Mouse (Mus musculus) cerebellum, postnatal 36 days (tissue): Measurements from ENCODE around the gene Gpr83.
"Not testable (repeated sequence)": the region's sequence is repeated elsewhere in the genome, so short reads cannot be mapped to it uniquely, and the experiment has no call there.

ENCODE experiments used
- DNase-seq, 2 experiments: peaks; one replicate each; pipeline ENCODE4 v3.0.0; 2021 to 2022; ENCODE audit warnings: mixed read lengths in 2 of 2

The Gpr83 gene

DNA sequence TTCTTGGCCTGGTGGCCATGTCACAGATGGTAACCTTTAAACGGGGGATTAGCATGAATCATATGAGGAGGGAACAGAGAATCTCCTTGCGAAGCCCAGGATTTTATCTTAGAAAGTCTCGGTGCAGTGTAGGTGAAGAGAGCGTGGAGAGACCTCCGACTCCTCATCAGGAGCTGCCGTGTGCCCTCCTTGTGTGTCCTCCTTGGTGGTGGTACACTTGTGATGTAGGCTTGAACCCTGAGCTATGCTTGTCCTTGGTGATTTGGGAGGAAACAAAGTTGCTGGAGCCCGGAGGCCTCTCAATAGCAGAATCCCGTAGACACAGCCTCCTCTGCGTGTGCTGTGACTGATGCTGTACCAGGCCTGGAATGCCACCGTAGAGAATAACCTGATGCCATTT is 10.8 kb downstream of the Gpr83 start:
- DNase-seq = peak in 1 of 2 experiments; percentile 14

GRCm38 (mm10) chr9:14871536-14871935 is 11.5 kb downstream of the Gpr83 start:
- no peak for DNase-seq

DNA sequence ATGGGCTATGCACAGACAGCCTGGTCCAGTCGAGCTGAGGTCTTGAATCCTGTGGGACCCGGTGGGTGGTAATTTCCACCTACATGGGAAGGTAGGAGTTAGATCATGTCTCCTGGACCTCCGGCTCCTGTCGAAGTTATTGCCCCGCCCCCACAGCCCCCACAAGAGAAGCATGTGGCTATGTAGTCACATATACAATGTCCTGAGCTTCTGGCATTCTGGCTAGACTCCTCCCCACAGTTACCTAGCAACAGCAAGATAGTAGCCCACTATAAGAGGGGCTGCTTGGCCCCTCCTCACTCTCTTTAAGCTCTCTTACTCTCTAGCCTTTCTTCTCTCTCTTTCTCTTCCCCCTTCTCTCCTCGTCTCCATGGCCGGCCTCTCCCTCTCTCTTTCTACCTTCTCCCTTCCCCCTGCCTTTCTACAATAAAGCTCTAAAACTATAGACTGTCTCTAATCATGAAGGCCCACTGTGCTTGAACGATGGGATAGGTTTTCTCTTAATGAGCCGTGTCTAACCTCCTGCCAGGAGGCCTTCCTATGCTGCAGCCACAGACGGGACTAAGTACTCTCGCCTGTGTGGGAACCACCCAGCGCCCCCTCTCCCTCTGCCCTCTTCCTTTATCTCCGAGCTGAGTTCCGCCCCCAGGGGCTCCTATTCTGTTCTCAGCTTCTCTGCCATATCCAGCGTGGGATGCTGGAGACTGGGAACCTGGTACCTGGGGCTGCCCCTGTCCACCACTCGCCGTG is 12.3 kb downstream of the Gpr83 start:
- no peak for DNase-seq

- DNase-seq = no peak
Measured at GRCm38 (mm10) chr9:14875743-14876507, 15.9 kb downstream of the Gpr83 start.

- not testable (repeated sequence) for DNase-seq
Measured at GRCm38 (mm10) chr9:14876566-14876965, 16.6 kb downstream of the Gpr83 start.

GRCm38 (mm10) chr9:14884641-14885040 is 24.6 kb downstream of the Gpr83 start:
- no peak for DNase-seq

GRCm38 (mm10) chr9:14885151-14885550 is 25.1 kb downstream of the Gpr83 start:
- DNase-seq = no peak

GRCm38 (mm10) chr9:14885954-14886353 is 25.9 kb downstream of the Gpr83 start:
- DNase-seq = no peak

DNA sequence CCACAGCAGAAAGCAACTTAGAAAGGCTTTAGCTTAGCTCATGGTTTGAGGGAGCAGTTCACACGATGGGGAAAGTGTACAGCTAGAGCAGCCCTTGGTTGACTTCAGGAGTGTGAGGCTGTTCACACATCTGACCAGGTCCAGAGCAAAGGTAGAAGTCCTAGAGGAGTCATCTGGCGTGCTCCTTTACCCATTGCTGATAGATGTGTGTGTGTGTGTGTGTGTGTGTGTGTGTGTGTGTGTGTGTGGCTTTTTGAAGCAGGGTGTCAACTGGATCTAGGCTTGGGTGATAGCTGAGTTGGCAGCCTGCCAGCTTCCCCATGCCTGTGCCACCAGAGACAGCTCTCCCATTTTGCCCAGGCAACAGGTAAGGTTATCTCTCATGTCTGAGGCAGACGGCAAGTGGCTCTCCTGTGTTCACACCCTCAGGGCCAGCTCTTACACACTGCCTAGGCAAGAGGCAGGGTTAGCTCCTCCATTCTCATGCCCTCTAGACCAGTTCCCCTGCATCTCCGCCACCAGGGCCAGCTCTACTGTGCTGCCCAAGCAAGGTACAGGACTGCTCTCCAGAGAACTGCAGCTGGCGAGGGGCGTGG is 27.9 kb downstream of the Gpr83 start:
- DNase-seq = no peak

DNA sequence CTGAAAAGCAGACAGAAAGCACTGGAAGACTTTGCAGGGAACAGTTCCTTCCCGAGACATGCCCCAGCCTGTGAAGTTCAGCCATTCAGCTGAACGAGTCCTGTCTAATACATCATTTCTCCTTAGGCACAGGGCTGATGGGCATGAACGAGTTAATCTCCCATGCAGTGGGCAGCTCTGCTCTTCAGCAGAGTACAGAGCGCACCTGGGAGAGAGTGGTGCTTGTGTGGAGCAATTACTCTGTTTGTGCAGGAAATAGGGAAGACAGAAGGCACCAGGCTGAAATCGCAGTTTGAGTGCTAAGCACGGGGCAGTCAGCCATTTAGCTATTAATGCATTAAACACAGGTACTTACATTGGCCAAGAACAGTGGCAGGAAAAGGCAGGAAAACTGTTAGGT is 28.7 kb downstream of the Gpr83 start:
- no peak for DNase-seq

GRCm38 (mm10) chr9:14890699-14891098 is 30.7 kb downstream of the Gpr83 start:
- no peak for DNase-seq

GRCm38 (mm10) chr9:14891891-14892290 is 31.9 kb downstream of the Gpr83 start:
- DNase-seq = peak; percentile 50 to 56

DNA sequence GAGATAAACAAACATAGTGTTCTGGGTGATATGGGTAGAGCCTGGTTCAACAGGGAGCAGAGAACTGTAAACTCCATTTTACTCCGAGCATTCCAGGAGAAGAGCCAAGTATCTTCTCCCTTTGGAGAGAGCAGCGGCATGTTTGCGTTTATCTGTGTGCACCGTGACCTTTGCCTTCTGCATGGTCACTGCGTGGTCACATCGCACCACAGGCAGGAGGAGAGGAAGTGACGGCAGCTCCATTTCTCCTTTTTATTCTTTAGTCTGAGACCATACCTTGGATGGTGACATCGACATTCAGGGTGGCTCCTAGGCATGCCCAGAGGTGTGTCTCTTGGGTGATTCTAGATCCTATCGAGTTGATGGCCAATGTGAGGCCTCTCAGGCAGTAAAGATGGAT is 33.4 kb downstream of the Gpr83 start:
- DNase-seq = no peak

DNA sequence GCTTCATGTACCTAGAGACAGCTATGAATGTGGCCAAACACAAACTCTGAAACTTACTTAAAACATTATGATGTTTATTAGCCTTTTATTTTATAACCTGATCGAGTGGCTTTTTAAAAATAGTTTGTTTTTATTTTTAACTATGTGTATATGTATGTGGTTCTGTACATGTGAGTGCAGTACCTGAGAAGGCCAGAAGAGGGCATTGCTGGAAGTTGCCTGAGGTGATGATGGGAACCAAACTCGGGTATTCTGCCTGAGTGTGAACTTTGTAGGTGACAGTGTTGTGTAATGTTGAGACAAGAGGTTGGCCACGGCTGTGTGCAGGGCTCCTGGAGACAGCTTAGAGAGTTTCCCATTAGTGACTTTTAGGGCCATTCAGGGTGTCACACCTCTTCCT is 34.6 kb downstream of the Gpr83 start:
- DNase-seq = no peak

- DNase-seq = no peak
Measured at GRCm38 (mm10) chr9:14895237-14895835, 35.3 kb downstream of the Gpr83 start.

DNA sequence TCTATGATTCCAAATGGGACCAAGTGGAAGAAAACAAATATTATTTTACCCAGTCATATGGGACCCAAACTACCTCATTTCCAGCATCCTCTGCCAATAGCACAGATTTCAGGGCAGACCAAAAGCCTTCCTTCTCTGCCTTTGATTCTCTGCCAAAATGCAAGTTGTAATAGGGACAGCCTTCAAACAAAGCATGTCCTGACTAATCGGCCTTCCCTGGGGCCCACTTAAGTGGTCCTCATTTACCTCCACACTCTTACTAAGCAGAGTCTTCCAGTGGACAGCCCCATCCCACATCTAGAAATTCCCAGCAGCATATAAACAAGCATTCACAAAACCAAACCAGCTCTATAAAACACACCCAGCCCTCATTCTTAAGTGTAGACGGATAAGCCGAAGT is 37.1 kb downstream of the Gpr83 start:
- no peak for DNase-seq

DNA sequence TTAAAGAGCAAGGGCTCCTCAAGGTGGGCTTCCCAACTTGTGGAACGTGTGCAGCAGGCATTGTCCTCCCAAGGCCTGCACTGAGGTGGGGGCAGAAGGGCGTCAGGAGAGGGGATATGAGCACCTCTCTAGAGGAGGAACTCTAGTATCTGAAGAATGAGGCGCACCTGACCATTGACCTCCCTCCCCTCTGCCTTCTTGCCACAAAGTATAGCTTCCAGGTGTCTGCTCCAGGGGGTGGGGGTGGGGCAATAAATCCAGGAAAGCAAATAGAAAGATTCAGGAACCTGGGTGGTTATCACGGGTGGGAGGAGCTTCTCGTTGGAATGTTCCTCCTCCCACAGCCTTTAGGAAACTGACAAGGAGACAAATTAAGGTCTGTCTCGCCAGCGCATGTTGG is 41.7 kb downstream of the Gpr83 start:
- DNase-seq = no peak

- no peak for DNase-seq
Measured at GRCm38 (mm10) chr9:14902416-14902815, 42.4 kb downstream of the Gpr83 start.

DNA sequence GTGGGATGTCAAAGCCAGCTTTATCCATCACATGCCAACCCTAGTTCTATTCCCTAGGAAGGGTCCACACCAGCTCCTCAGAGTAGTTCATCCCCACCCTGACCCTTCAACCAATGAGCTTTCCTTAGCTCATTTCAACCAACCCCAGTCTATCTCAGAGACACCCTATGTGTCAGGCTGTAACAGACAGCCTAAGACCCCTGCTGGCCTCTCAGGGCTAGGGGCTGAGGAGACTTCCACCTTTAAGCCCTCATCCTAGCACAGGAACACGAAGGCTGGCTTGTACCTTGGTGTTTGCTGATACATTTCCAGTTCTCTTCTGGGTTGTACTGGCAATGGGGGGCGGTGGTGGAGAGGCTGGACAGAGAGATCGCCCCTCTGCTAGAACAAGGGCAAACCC is 43.0 kb downstream of the Gpr83 start:
- no peak for DNase-seq

DNA sequence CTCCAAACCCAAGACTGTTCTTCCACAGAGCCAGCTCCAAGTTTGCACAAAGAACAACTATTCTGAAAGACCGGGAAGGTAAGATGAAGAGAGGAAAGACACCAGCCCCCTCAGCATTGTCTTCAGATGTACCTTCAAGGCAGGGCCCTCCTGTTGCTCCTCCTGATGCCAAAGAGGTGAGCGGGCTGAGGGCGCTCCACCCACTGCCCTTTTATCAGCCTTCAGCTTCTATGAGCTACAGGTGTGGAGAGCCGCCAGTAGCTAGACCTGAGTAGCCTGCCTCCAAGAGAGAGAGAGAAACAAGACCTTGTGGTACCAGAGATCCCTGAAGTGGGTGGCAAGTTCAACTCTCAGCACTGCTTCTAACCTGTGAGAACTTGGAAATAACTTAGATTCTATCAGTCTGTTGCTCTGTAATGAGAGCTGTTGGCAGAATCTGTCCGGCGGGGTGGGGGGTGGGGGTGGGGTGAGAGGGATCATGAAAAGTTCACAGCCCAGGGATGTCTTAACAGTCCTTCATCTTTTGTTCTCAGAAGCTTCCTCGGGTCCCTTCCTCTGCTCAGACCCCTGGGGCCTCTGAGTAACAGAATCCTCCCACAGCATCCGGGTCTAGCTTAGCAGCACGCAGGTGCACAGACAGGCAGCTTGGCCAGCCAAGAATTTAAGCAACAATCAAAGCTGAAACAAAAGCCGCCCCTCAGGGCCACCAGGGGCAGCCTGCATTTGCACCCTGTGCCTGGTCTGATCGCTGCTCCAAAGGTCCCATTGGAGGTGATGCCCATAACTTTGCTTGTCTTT is 43.8 kb downstream of the Gpr83 start, which contains the start of gene Izumo1r:
TSS of gene Izumo1r (minus strand) at position 369 of the 798 bp plus-strand sequence.
- no peak for DNase-seq

- no peak for DNase-seq
Measured at GRCm38 (mm10) chr9:14904741-14905475, 44.9 kb downstream of the Gpr83 start.

- no peak for DNase-seq
Measured at GRCm38 (mm10) chr9:14905956-14906355, 45.9 kb downstream of the Gpr83 start.
